Mouse (Mus musculus) ZHBTc4 (cell line): ENCODE measurements around the gene Ap1ar.

Source experiments
- DNase-seq: peaks from one replicate; pipeline ENCODE4 v3.0.0-alpha.2; 2011; ENCODE audit warnings: low read depth, low spot score

The Ap1ar gene

GRCm38 (mm10) chr3:127837154-127837865 lies at the start of gene Ap1ar:
Gene Ap1ar, minus strand, starts transcription at chr3:127837523.
- peak; percentile 98 for DNase-seq

GRCm38 (mm10) chr3:127881684-127882083 lies 44.4 kb upstream of the Ap1ar start:
- DNase-seq = no peak

GRCm38 (mm10) chr3:127879968-127880367 lies 42.6 kb upstream of the Ap1ar start:
- DNase-seq = no peak

GRCm38 (mm10) chr3:127875509-127875908 lies 38.2 kb upstream of the Ap1ar start:
- DNase-seq = no peak

GRCm38 (mm10) chr3:127875059-127875458 lies 37.7 kb upstream of the Ap1ar start:
- no peak for DNase-seq

GRCm38 (mm10) chr3:127874254-127874883 lies 37.0 kb upstream of the Ap1ar start:
- DNase-seq = no peak

GRCm38 (mm10) chr3:127871575-127871974 lies 34.3 kb upstream of the Ap1ar start:
- DNase-seq = no peak

- DNase-seq = no peak
Observed at GRCm38 (mm10) chr3:127868880-127869279, 31.6 kb upstream of the Ap1ar start.

GRCm38 (mm10) chr3:127868046-127868758 lies 30.9 kb upstream of the Ap1ar start:
- DNase-seq = no peak

GRCm38 (mm10) chr3:127864242-127864641 lies 26.9 kb upstream of the Ap1ar start:
- DNase-seq = no peak

GRCm38 (mm10) chr3:127863571-127863970 lies 26.2 kb upstream of the Ap1ar start:
- DNase-seq = no peak

- DNase-seq = no peak
Observed at GRCm38 (mm10) chr3:127862479-127862878, 25.2 kb upstream of the Ap1ar start.

- DNase-seq = no peak
Observed at GRCm38 (mm10) chr3:127861340-127861739, 24.0 kb upstream of the Ap1ar start.

GRCm38 (mm10) chr3:127853431-127854206 lies 16.3 kb upstream of the Ap1ar start:
- peak; percentile 77 for DNase-seq

- no peak for DNase-seq
Observed at GRCm38 (mm10) chr3:127852722-127853121, 15.4 kb upstream of the Ap1ar start.

GRCm38 (mm10) chr3:127850776-127851646 lies 13.7 kb upstream of the Ap1ar start:
- DNase-seq = no peak

- no peak for DNase-seq
Observed at GRCm38 (mm10) chr3:127849922-127850321, 12.6 kb upstream of the Ap1ar start.

GRCm38 (mm10) chr3:127848088-127848808 lies 10.9 kb upstream of the Ap1ar start:
- no peak for DNase-seq

GRCm38 (mm10) chr3:127843941-127844327 lies 6.6 kb upstream of the Ap1ar start:
- no peak for DNase-seq

- DNase-seq = no peak
Observed at GRCm38 (mm10) chr3:127843324-127843940, 6.1 kb upstream of the Ap1ar start.
